Mouse (Mus musculus) G1E (cell line): ENCODE data around the gene Gm14403.
"Not testable (repeated sequence)": the region's sequence is repeated elsewhere in the genome, so short reads cannot be mapped to it uniquely, and the experiment has no call there.

Source experiments
- CTCF ChIP-seq: IDR thresholded peaks from 2 replicates; pipeline ENCODE4 v1.5.1; 2012; ENCODE audit warnings: low read depth, low read length, inconsistent platforms, mixed read lengths
- GATA1 ChIP-seq: IDR thresholded peaks from 2 replicates; pipeline ENCODE4 v1.6.1; 2012; ENCODE audit warnings: borderline replicate concordance, low read length, inconsistent platforms, mixed read lengths
- GATA2 ChIP-seq: IDR thresholded peaks from 2 replicates; pipeline ENCODE4 v1.6.1; 2012; ENCODE audit warnings: low read depth, low read length, inconsistent platforms, borderline replicate concordance
- POLR2AphosphoS5 ChIP-seq: IDR thresholded peaks from 2 replicates; pipeline ENCODE4 v1.6.1; 2012; ENCODE audit warnings: low read depth, low read length, inconsistent platforms; ENCODE audit not compliant: insufficient replicate concordance

GRCm38 (mm10) chr2:177505211-177505719, 7.2 kb downstream of the Gm14403 start:
- not testable (repeated sequence) for TF ChIP-seq CTCF, POLR2AphosphoS5, GATA1, GATA2
